Mouse (Mus musculus): ENCODE data around the gene Nhej1. TPM values are rescaled to one million over a fixed set of nuclear protein-coding genes. Genes with fewer than 3 reads are reported as not detected.

Gene Nhej1
- polyA plus RNA-seq, 1 experiment, result 3.7 TPM

DNA sequence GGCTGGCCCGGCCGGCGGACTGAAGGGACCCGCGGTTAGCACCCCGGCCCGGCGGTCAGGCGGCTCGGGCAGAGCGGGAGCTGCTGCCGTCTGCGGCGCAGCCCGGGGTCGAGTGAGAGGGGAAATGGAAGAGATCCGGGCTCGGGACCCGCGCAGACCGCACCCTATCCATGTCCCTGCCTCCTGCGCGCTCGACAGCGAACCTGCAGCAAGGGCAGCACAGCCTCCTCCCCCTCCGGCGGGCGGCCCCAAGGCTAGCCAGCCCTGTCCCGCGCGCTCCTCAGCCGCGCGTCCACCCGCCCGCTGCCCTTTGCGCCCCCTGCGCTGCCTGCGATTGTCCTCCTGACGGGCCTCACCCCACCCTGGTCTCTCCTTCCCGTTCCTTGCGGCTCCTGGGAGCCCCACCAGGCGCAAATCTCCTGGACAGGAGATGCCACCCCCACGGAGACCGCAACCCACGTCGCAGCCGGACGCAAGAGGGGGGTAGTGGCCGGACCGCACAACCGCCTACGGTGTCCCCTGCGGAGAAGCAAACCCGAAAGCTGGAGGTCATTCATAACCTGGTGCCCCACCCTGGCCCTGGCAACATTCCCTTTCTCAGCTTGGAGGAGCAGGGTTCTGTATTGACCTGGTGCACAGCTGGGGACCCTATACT, 173.3 kb downstream of the Nhej1 start, which contains the start of gene Ihh:
Gene Ihh, minus strand, starts transcription at position 117 of the 655 bp plus-strand sequence.
- Histone ChIP-seq H3K9ac (ENCODE audit: low read depth, poor library complexity, severe bottlenecking) (peak within 1 kb of the TSS; percentile 63), H3K36me3 (ENCODE audit: control insufficient read depth, insufficient read depth, low read length, poor library complexity, severe bottlenecking) (no peaks in the 10 kb centered on the region), H3K9me3 (replicated peaks; ENCODE audit: control insufficient read depth, insufficient read depth, low read length, poor library complexity, severe bottlenecking) (no peaks in the 10 kb centered on the region), H3K4me3 (ENCODE audit: low read depth, low read length) (peak within 1 kb of the TSS; percentile 53), H3K27ac (ENCODE audit: insufficient read depth, low read length) (no peak within 1 kb of the TSS), H3K27me3 (ENCODE audit: control insufficient read depth, insufficient read depth, low read length, poor library complexity, severe bottlenecking) (peaks cover 24% of the 10 kb centered on the region), H3K4me1 (ENCODE audit: control insufficient read depth, insufficient read depth, low read length) (no peaks in the 10 kb centered on the region)
- no peak for TF ChIP-seq POLR2A (IDR thresholded peaks at IDR 0.05; ENCODE audit: insufficient read depth, low read length)
- TF ChIP-seq EP300 (IDR thresholded peaks at IDR 0.05; ENCODE audit: insufficient read depth, low read depth, low read length), result no peak
- TF ChIP-seq CTCF (IDR thresholded peaks at IDR 0.05; ENCODE audit: low read depth, low read length), result no peak

- Histone ChIP-seq H3K9me3 (replicated peaks; ENCODE audit: control insufficient read depth, insufficient read depth, low read length, poor library complexity, severe bottlenecking) (no peaks in the 10 kb centered on the region), H3K27ac (ENCODE audit: insufficient read depth, low read length) (no peak overlapping the region), H3K9ac (ENCODE audit: low read depth, poor library complexity, severe bottlenecking) (peak overlapping the region; percentile 63), H3K4me3 (ENCODE audit: low read depth, low read length) (peak overlapping the region; percentile 22), H3K4me1 (ENCODE audit: control insufficient read depth, insufficient read depth, low read length) (no peaks in the 10 kb centered on the region), H3K27me3 (ENCODE audit: control insufficient read depth, insufficient read depth, low read length, poor library complexity, severe bottlenecking) (peaks cover 24% of the 10 kb centered on the region), H3K36me3 (ENCODE audit: control insufficient read depth, insufficient read depth, low read length, poor library complexity, severe bottlenecking) (no peaks in the 10 kb centered on the region)
- no peak for TF ChIP-seq CTCF (IDR thresholded peaks at IDR 0.05; ENCODE audit: low read depth, low read length)
- no peak for TF ChIP-seq EP300 (IDR thresholded peaks at IDR 0.05; ENCODE audit: insufficient read depth, low read depth, low read length)
- no peak for TF ChIP-seq POLR2A (IDR thresholded peaks at IDR 0.05; ENCODE audit: insufficient read depth, low read length)
Observed at GRCm38 (mm10) chr1:74950576-74951490, 174.2 kb downstream of the Nhej1 start.

DNA sequence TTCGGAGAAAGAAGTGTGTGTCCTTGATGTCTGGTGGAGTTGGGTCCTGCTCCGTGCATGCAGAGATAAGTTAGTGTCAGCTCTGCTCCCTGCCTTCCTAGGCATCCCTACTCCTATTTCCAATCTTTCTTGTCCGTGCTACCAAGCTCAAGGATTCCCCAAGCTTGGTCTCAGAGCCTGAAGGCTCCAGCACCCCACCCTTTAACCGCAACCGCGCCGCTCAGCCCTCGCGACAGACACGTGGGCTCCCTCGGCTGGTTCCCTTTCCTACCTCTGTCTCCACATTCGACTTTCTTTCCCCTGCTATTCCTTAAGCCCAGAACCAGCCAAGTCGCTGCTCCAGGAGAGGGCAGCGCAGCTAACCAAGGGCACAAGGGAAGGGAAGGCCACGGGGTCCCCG, 174.9 kb downstream of the Nhej1 start:
- Histone ChIP-seq H3K27ac (ENCODE audit: insufficient read depth, low read length) (no peak overlapping the region), H3K36me3 (ENCODE audit: control insufficient read depth, insufficient read depth, low read length, poor library complexity, severe bottlenecking) (no peaks in the 10 kb centered on the region), H3K9ac (ENCODE audit: low read depth, poor library complexity, severe bottlenecking) (no peak overlapping the region), H3K4me1 (ENCODE audit: control insufficient read depth, insufficient read depth, low read length) (no peaks in the 10 kb centered on the region), H3K4me3 (ENCODE audit: low read depth, low read length) (no peak overlapping the region), H3K9me3 (replicated peaks; ENCODE audit: control insufficient read depth, insufficient read depth, low read length, poor library complexity, severe bottlenecking) (no peaks in the 10 kb centered on the region), H3K27me3 (ENCODE audit: control insufficient read depth, insufficient read depth, low read length, poor library complexity, severe bottlenecking) (peaks cover 24% of the 10 kb centered on the region)
- TF ChIP-seq POLR2A (IDR thresholded peaks at IDR 0.05; ENCODE audit: insufficient read depth, low read length), result no peak
- TF ChIP-seq CTCF (IDR thresholded peaks at IDR 0.05; ENCODE audit: low read depth, low read length), result no peak
- no peak for TF ChIP-seq EP300 (IDR thresholded peaks at IDR 0.05; ENCODE audit: insufficient read depth, low read depth, low read length)

DNA sequence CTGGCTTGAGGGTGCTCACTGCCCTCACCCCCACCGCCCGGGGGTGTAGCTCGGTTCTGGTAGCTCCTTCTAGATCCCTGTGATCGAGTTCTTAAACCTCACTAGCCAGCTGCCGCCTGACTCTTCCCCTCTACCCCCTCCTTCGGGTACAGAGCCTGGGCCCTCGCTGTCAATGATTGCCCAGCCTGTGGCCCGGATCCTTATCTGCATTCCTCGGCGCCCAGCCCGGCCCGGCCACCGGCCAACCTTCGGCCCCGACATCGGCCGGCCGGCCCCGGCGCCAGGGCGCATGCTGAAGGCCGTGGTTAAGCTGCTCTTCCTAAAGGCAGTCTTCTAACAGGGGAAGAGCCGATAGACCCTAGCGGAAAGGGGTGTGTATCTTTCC, 175.3 kb downstream of the Nhej1 start:
- Histone ChIP-seq H3K9ac (ENCODE audit: low read depth, poor library complexity, severe bottlenecking) (no peak overlapping the region), H3K4me1 (ENCODE audit: control insufficient read depth, insufficient read depth, low read length) (no peaks in the 10 kb centered on the region), H3K27me3 (ENCODE audit: control insufficient read depth, insufficient read depth, low read length, poor library complexity, severe bottlenecking) (peaks cover 24% of the 10 kb centered on the region), H3K4me3 (ENCODE audit: low read depth, low read length) (no peak overlapping the region), H3K36me3 (ENCODE audit: control insufficient read depth, insufficient read depth, low read length, poor library complexity, severe bottlenecking) (no peaks in the 10 kb centered on the region), H3K9me3 (replicated peaks; ENCODE audit: control insufficient read depth, insufficient read depth, low read length, poor library complexity, severe bottlenecking) (no peaks in the 10 kb centered on the region), H3K27ac (ENCODE audit: insufficient read depth, low read length) (no peak overlapping the region)
- TF ChIP-seq POLR2A (IDR thresholded peaks at IDR 0.05; ENCODE audit: insufficient read depth, low read length), result no peak
- no peak for TF ChIP-seq CTCF (IDR thresholded peaks at IDR 0.05; ENCODE audit: low read depth, low read length)
- no peak for TF ChIP-seq EP300 (IDR thresholded peaks at IDR 0.05; ENCODE audit: insufficient read depth, low read depth, low read length)

- Histone ChIP-seq H3K9ac (ENCODE audit: low read depth, poor library complexity, severe bottlenecking) (peak overlapping the region; percentile 24; the same call in 1 of the 2 replicates), H3K27me3 (ENCODE audit: control insufficient read depth, insufficient read depth, low read length, poor library complexity, severe bottlenecking) (peaks cover 24% of the 10 kb centered on the region), H3K4me3 (ENCODE audit: low read depth, low read length) (0 out of 2 replicates have a peak overlapping the region, but pooled peaks have one; percentile 18), H3K9me3 (replicated peaks; ENCODE audit: control insufficient read depth, insufficient read depth, low read length, poor library complexity, severe bottlenecking) (no peaks in the 10 kb centered on the region), H3K4me1 (ENCODE audit: control insufficient read depth, insufficient read depth, low read length) (no peaks in the 10 kb centered on the region), H3K36me3 (ENCODE audit: control insufficient read depth, insufficient read depth, low read length, poor library complexity, severe bottlenecking) (no peaks in the 10 kb centered on the region), H3K27ac (ENCODE audit: insufficient read depth, low read length) (no peak overlapping the region)
- TF ChIP-seq CTCF (IDR thresholded peaks at IDR 0.05; ENCODE audit: low read depth, low read length) (peak; percentile 84), POLR2A (IDR thresholded peaks at IDR 0.05; ENCODE audit: insufficient read depth, low read length) (no peak)
Observed at GRCm38 (mm10) chr1:74948784-74949665, 176.0 kb downstream of the Nhej1 start.
